Mouse (Mus musculus) heart, embryonic 15.5 days (tissue): ENCODE results near the gene Hip1. TPM values are rescaled to one million over a fixed set of nuclear protein-coding genes. Genes with fewer than 3 reads are reported as not detected.
A peak's percentile ranks its signal among the peaks of the same experiment; 100 is the strongest.
"Not testable (repeated sequence)": the region's sequence is repeated elsewhere in the genome, so short reads cannot be mapped to it uniquely, and the experiment has no call there.

Experiments
- ATAC-seq: fragments of 200-750 bp; cut with Nextera tagmentation; replicated peaks from 2 replicates; pipeline ENCODE4 v1.8.0; 2017; ENCODE audit warnings: low read depth, moderate TSS enrichment; ENCODE audit not compliant: insufficient number of reproducible peaks, insufficient read depth, low FRiP score
- H3K27ac ChIP-seq: fragments of 300-500 bp; sonication (generic); 2 replicates; pipeline ENCODE4 v1.5.1; 2015; ENCODE audit warnings: mild to moderate bottlenecking, inconsistent platforms
- H3K27me3 ChIP-seq: fragments of 300-500 bp; sonication (generic); 2 replicates; pipeline ENCODE4 v1.6.1; 2015; ENCODE audit warnings: inconsistent platforms
- H3K36me3 ChIP-seq: fragments of 300-500 bp; sonication (generic); 2 replicates; pipeline ENCODE4 v1.6.1; 2015; ENCODE audit warnings: mild to moderate bottlenecking, inconsistent platforms
- H3K4me1 ChIP-seq: fragments of 300-500 bp; sonication (generic); replicated peaks from 2 replicates; pipeline ENCODE4 v1.6.1; 2015; ENCODE audit warnings: inconsistent platforms
- H3K4me2 ChIP-seq: fragments of 300-500 bp; sonication (generic); 2 replicates; pipeline ENCODE4 v1.6.1; 2015; ENCODE audit warnings: inconsistent platforms, mild to moderate bottlenecking, moderate library complexity
- H3K4me3 ChIP-seq: fragments of 300-500 bp; sonication (generic); 2 replicates; pipeline ENCODE4 v1.5.1; 2015; ENCODE audit warnings: mild to moderate bottlenecking, inconsistent platforms
- H3K9ac ChIP-seq: fragments of 300-500 bp; sonication (generic); 2 replicates; pipeline ENCODE4 v1.6.1; 2015; ENCODE audit warnings: mild to moderate bottlenecking, inconsistent platforms
- H3K9me3 ChIP-seq: fragments of 300-500 bp; sonication (generic); replicated peaks from 2 replicates; pipeline ENCODE4 v1.6.1; 2016; ENCODE audit warnings: inconsistent platforms
- WGBS: fragments of 180-500 bp; shearing (Covaris S2); methylation state at CpG from one replicate; pipeline ENCODE4 v1.1.7; 2015; ENCODE audit warnings: mixed read lengths; 5-methylcytosine and 5-hydroxymethylcytosine counted together
- polyA plus RNA-seq: library from polyadenylated mRNA; unstranded; fragments of >200 nt; fragmentation: Nextera tagmentation; extraction: Ambion mirVana; gene quantifications from 2 replicates; pipeline ENCODE4 v1.2.1, GENCODE M21; 2015

The Hip1 gene
- polyA plus RNA-seq, 1 experiment from 2014 or later, result 20.6 TPM

DNA sequence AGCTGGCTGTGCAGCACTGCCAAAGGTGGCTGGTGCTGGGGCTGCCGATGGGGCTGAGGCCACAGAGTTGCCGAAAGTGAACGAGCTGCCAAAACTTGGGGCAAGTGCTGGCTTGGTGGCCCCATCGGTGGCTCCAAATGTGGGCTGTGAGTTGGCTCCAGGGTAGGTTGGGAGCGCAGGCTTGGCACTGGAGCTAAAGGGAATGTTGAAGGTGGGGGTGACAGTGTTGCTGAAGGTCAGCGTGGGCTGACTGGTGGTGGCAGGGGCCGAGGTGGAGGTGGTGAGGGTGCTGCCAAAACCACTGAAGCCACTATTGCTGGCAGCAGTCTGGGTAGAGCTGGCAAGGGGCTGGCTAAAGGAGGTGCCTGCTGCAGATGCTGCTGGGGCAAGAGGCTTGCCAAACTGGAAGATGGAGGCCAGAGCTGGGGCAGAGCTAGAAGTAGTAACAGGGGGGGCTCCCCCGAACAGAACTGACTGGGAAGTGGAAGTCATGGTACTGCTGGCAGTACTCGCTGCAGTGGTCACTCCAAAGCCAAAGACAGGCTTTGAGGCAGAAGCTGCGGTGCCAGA, 163.5 kb downstream of the Hip1 start:
- H3K27me3 ChIP-seq, result no peaks in the 10 kb centered on the region
- no peaks in the 10 kb centered on the region for H3K9me3 ChIP-seq
- H3K4me2 ChIP-seq, result no peak overlapping the region
- H3K4me1 ChIP-seq, result no peaks in the 10 kb centered on the region
- ATAC-seq, result no peak
- H3K9ac ChIP-seq, result no peak overlapping the region
- no peak overlapping the region for H3K27ac ChIP-seq
- H3K36me3 ChIP-seq, result peaks cover 94% of the 10 kb centered on the region
- H3K4me3 ChIP-seq, result no peak overlapping the region
- WGBS, result 90% methylated on average over 10 of the region's 10 CpGs

- Histone ChIP-seq H3K9ac (no peak overlapping the region), H3K36me3 (peaks cover 97% of the 10 kb centered on the region)
These were observed 164.2 kb downstream of the Hip1 start for GRCm38 (mm10) chr5:135380681-135381080.

GRCm38 (mm10) chr5:135376341-135376740, 168.6 kb downstream of the Hip1 start:
- Histone ChIP-seq H3K9me3 (no peaks in the 10 kb centered on the region), H3K27me3 (no peaks in the 10 kb centered on the region), H3K36me3 (peaks cover 96% of the 10 kb centered on the region), H3K4me1 (peaks cover 9% of the 10 kb centered on the region), H3K4me2 (no peak overlapping the region), H3K4me3 (no peak overlapping the region), H3K9ac (no peak overlapping the region), H3K27ac (no peak overlapping the region)
- 74% methylated on average over 2 of the region's 2 CpGs for WGBS
- ATAC-seq, result no peak

More at GRCm38 (mm10) chr5:135380681-135381080, 164.2 kb downstream of the Hip1 start:
- Histone ChIP-seq H3K9me3 (no peaks in the 10 kb centered on the region), H3K27ac (no peak overlapping the region), H3K4me2 (no peak overlapping the region), H3K27me3 (no peaks in the 10 kb centered on the region), H3K4me1 (no peaks in the 10 kb centered on the region), H3K4me3 (no peak overlapping the region)
- 95% methylated on average over 4 of the region's 4 CpGs for WGBS
- no peak for ATAC-seq

- H3K27ac ChIP-seq, result no peak overlapping the region; the same call in 1 of the 2 replicates
- peaks cover 16% of the 10 kb centered on the region for H3K4me1 ChIP-seq
- H3K36me3 ChIP-seq, result peaks cover 85% of the 10 kb centered on the region
- 0 out of 2 replicates have a peak, but pooled peaks have one; percentile 34 for ATAC-seq
- no peaks in the 10 kb centered on the region for H3K9me3 ChIP-seq
- no peak overlapping the region for H3K9ac ChIP-seq
- no peaks in the 10 kb centered on the region for H3K27me3 ChIP-seq
- H3K4me3 ChIP-seq, result no peak overlapping the region
- 37% methylated on average over 8 of the region's 8 CpGs for WGBS
- no peak overlapping the region for H3K4me2 ChIP-seq
These were observed 169.8 kb downstream of the Hip1 start for GRCm38 (mm10) chr5:135375167-135375566.

DNA sequence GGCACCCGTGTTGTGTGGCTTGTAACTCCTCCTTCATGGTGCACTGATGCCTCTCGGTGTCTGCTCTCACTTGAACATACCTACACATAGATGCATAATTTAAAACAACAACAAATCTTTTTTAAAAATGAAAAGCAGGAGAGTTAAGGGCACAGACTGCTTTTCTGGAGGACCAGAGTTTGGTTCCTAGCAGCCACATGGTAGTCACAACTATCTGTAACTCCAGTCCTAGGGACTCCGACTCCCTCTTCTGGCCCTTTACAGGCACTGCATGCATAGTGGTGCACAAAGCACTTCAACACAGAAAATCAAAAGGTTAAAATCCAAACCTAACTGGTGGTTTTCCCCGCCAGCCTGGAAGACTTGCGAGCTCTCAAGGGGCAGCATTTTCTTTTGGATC, 171.3 kb downstream of the Hip1 start:
- no peak for ATAC-seq
- H3K4me3 ChIP-seq, result no peak overlapping the region
- peaks cover 70% of the 10 kb centered on the region for H3K36me3 ChIP-seq
- no peak overlapping the region for H3K4me2 ChIP-seq
- H3K27me3 ChIP-seq, result no peaks in the 10 kb centered on the region
- WGBS, result 95% methylated on average over 5 of the region's 5 CpGs
- H3K9me3 ChIP-seq, result no peaks in the 10 kb centered on the region
- no peak overlapping the region for H3K9ac ChIP-seq
- H3K27ac ChIP-seq, result no peak overlapping the region
- peaks cover 22% of the 10 kb centered on the region for H3K4me1 ChIP-seq

GRCm38 (mm10) chr5:135371195-135371594, 173.7 kb downstream of the Hip1 start:
- H3K4me3 ChIP-seq, result no peak overlapping the region
- H3K9me3 ChIP-seq, result no peaks in the 10 kb centered on the region
- no peak overlapping the region for H3K9ac ChIP-seq
- H3K36me3 ChIP-seq, result peaks cover 48% of the 10 kb centered on the region
- H3K4me1 ChIP-seq, result peaks cover 22% of the 10 kb centered on the region
- H3K4me2 ChIP-seq, result no peak overlapping the region; the same call in 1 of the 2 replicates
- WGBS, result 95% methylated on average over 13 of the region's 13 CpGs
- ATAC-seq, result no peak
- 0 out of 2 replicates have a peak, but pooled peaks cover 2% of the 10 kb centered on the region for H3K27me3 ChIP-seq
- no peak overlapping the region for H3K27ac ChIP-seq

- peak within 1 kb of the TSS; percentile 78 for H3K27ac ChIP-seq
- H3K4me3 ChIP-seq, result peak within 1 kb of the TSS; percentile 80
- 0 out of 2 replicates have a peak, but pooled peaks cover 8% of the 10 kb centered on the region for H3K27me3 ChIP-seq
- peaks cover 36% of the 10 kb centered on the region for H3K36me3 ChIP-seq
- H3K9ac ChIP-seq, result peak within 1 kb of the TSS; percentile 87
- no peaks in the 10 kb centered on the region for H3K9me3 ChIP-seq
- H3K4me1 ChIP-seq, result peaks cover 17% of the 10 kb centered on the region
- peak; percentile 67 for ATAC-seq
- H3K4me2 ChIP-seq, result peak within 1 kb of the TSS; percentile 82
- WGBS, result under 1% methylated on average over 64 of the region's 64 CpGs
These were observed 174.9 kb downstream of the Hip1 start, which contains the start of gene Nsun5 for GRCm38 (mm10) chr5:135369787-135370654. Nsun5 (plus strand) TSS chr5:135369953.

DNA sequence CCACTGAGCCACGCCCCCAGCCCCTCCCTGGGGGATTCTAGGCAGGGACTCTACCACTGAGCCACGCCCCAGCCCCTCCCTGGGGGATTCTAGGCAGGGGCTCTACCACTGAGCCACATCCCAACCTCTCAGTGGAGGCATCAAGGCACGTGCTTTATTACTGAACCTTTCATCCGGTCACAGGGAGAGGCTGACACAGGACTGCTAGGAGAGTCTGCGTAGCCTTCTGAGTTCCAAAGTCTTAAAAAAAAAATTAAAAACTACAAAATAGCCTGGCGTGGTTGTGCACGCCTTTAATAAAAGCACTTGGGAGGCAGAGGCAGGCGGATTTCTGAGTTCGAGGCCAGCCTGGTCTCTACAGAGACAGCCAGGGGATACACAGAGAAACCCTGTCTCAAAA, 175.7 kb downstream of the Hip1 start:
- H3K4me2 ChIP-seq, result peak overlapping the region; percentile 82
- 53% methylated on average over 9 of the region's 9 CpGs for WGBS
- H3K9ac ChIP-seq, result peak overlapping the region; percentile 87; the same call in 1 of the 2 replicates
- peaks cover 28% of the 10 kb centered on the region for H3K36me3 ChIP-seq
- peak overlapping the region; percentile 80 for H3K4me3 ChIP-seq
- not testable (repeated sequence) for H3K27me3 ChIP-seq, ATAC-seq, H3K9me3 ChIP-seq
- peaks cover 13% of the 10 kb centered on the region for H3K4me1 ChIP-seq
- H3K27ac ChIP-seq, result peak overlapping the region; percentile 78

DNA sequence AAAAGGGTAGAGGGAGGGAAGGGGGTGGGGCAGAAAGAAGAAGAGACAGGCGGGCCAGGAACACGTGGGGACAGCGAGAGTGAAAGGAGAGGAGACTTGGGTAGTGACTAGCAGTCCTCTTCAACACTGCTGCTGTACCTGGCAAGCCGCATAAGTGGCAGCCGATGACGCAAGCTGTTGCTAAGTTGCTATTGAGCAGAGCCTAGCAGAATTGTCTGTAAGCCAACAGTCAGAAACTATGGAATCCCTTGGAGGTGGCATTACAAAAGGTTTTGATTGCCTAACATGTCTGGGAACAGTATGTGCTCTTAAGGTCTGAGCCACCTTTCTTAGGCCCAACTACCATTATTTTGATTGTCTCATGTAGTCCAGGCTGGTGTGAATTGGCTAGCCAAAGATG, 176.6 kb downstream of the Hip1 start:
- H3K9ac ChIP-seq, result no peak overlapping the region
- H3K27ac ChIP-seq, result no peak overlapping the region
- peaks cover 13% of the 10 kb centered on the region for H3K4me1 ChIP-seq
- H3K4me3 ChIP-seq, result no peak overlapping the region
- no peaks in the 10 kb centered on the region for H3K9me3 ChIP-seq
- peaks cover 19% of the 10 kb centered on the region for H3K36me3 ChIP-seq
- H3K4me2 ChIP-seq, result no peak overlapping the region
- no peak for ATAC-seq
- WGBS, result 84% methylated on average over 6 of the region's 6 CpGs
- H3K27me3 ChIP-seq, result 0 out of 2 replicates have a peak, but pooled peaks cover 8% of the 10 kb centered on the region

DNA sequence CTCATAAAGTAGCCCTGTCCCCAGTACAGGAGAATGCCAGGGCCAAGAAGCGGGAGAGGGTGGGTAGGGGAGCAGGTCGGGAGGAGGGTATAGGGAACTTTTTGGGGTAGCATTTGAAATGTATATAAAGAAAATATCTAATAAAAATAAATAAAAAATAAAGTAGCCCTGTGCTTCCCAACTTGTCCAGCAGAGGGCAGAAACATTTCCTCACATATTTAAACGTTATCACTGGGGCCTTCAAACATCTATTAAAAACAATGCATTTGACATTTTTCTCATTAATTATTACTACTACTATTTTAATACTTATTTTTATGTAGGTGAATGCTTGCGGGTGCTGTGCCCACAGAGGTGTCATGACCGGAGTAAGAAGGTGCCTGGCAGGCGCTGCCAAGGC, 177.1 kb downstream of the Hip1 start:
- Histone ChIP-seq H3K4me1 (peaks cover 13% of the 10 kb centered on the region), H3K9me3 (no peaks in the 10 kb centered on the region), H3K27me3 (0 out of 2 replicates have a peak, but pooled peaks cover 8% of the 10 kb centered on the region), H3K36me3 (peaks cover 14% of the 10 kb centered on the region), H3K4me2 (no peak overlapping the region), H3K27ac (no peak overlapping the region), H3K9ac (no peak overlapping the region), H3K4me3 (no peak overlapping the region)
- ATAC-seq, result no peak
- WGBS, result 52% methylated on average over 6 of the region's 6 CpGs

GRCm38 (mm10) chr5:135363540-135363939, 181.4 kb downstream of the Hip1 start:
- WGBS, result 25% methylated on average over 12 of the region's 12 CpGs
- no peaks in the 10 kb centered on the region; the same call in 1 of the 2 replicates for H3K4me1 ChIP-seq
- 0 out of 2 replicates have a peak, but pooled peaks have one; percentile 30 for ATAC-seq

More at GRCm38 (mm10) chr5:135363540-135363939, 181.4 kb downstream of the Hip1 start:
- Histone ChIP-seq H3K4me3 (no peak overlapping the region), H3K27me3 (0 out of 2 replicates have a peak, but pooled peaks cover 8% of the 10 kb centered on the region), H3K9me3 (no peaks in the 10 kb centered on the region), H3K27ac (no peak overlapping the region), H3K4me2 (no peak overlapping the region), H3K9ac (no peak overlapping the region), H3K36me3 (no peaks in the 10 kb centered on the region)
